Mouse (Mus musculus): ENCODE data around the gene Ubap1l. TPM values are rescaled to one million over a fixed set of nuclear protein-coding genes. Genes with fewer than 3 reads are reported as not detected.
A peak's percentile ranks its signal among the peaks of the same experiment; 100 is the strongest.

Gene Ubap1l
- polyA plus RNA-seq, 1 experiment from 2014 or later, result 0.08 TPM

DNA sequence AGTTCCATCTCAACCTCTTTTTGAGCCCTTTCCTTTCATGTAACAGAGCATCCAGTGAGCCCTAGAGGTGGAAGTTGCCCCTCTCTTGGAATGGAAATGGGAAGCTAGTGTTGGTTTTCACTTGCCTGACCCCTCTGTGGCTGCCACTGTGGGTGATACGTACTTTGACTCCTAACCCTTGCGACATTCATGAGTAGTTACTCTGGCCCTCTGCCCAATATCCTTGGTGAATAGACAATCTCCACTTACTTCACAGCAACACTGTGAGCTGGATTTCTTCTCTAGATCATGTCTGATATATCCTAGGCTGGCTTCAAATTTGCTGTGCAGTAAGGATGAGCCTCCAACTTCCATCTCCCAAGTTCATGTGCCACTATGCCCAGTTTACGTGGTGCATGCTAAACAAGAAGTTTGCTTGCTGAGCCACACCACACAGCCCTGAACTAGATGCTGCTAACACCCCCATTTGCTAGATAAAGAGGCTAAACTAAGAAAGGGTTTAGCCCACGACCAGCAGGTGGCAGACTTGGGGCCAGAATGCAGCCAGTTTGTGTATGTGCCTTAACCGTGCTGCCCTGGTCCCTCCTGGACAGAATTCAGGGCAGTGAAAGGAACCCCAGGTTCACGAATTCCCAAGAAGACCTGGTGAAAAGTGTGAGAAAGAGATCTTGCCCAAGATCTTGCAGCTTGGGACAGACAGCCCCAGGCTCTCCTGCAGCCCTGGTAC lies 32.0 kb downstream of the Ubap1l start:
- Histone ChIP-seq H3K9me3 (replicated peaks; ENCODE audit: low read length) (no peaks in the 10 kb centered on the region), H3K4me2 (ENCODE audit: low read length) (no peak overlapping the region), H3K36me3 (ENCODE audit: insufficient read depth, low read length) (no peaks in the 10 kb centered on the region), H3K4me1 (replicated peaks; ENCODE audit: insufficient read depth, low read length) (no peaks in the 10 kb centered on the region), H3K4me3 (replicated peaks; ENCODE audit: low read depth, low read length) (no peak overlapping the region), H3K27ac (no peak overlapping the region), H3K9ac (ENCODE audit: low read depth, low read length) (no peak overlapping the region), H3K27me3 (ENCODE audit: insufficient read depth, low read length) (peaks cover 8% of the 10 kb centered on the region; the same call in 1 of the 2 replicates)
- WGBS, result 20% methylated on average over 6 of the region's 6 CpGs
- DNase-seq (ENCODE audit: low spot score) (peak; percentile 80), ATAC-seq (replicated peaks; ENCODE audit: low FRiP score, low read depth) (0 out of 2 replicates have a peak, but pooled peaks have one; percentile 23)
- peak; percentile 89 for TF ChIP-seq CTCF (IDR thresholded peaks at IDR 0.05; ENCODE audit: low read depth)

DNA sequence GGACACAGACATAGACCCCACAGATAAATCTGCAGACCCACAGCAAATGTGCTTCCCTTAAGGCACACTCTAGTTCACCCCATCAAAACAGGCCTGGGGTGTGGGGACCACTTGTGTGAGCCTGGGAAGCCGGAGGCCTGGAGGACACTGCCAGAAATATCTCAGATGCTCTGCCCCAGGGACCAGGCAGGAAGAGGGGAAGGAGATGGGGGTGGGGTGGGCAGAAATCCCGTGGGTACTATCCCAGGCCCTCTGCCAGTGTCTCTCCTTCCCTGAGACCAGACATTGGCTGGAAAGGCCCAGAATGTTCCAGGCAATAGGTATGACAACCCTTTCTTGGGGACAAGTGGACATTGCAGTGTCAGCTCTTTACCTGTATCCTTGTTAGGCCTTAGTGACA lies 32.8 kb downstream of the Ubap1l start:
- WGBS, result 42% methylated on average over 2 of the region's 2 CpGs
- Histone ChIP-seq H3K4me2 (ENCODE audit: low read length) (no peak overlapping the region), H3K36me3 (ENCODE audit: insufficient read depth, low read length) (no peaks in the 10 kb centered on the region), H3K27me3 (ENCODE audit: insufficient read depth, low read length) (peaks cover 8% of the 10 kb centered on the region; the same call in 1 of the 2 replicates), H3K27ac (no peak overlapping the region), H3K9me3 (replicated peaks; ENCODE audit: low read length) (no peaks in the 10 kb centered on the region), H3K4me3 (replicated peaks; ENCODE audit: low read depth, low read length) (no peak overlapping the region), H3K9ac (ENCODE audit: low read depth, low read length) (no peak overlapping the region), H3K4me1 (replicated peaks; ENCODE audit: insufficient read depth, low read length) (no peaks in the 10 kb centered on the region; the same call in 1 of the 2 replicates)
- ATAC-seq (replicated peaks; ENCODE audit: low FRiP score, low read depth), result no peak
- no peak for TF ChIP-seq CTCF (IDR thresholded peaks at IDR 0.05; ENCODE audit: low read depth)
- DNase-seq (ENCODE audit: low spot score), result no peak

GRCm38 (mm10) chr9:65394360-65394759 lies 33.5 kb downstream of the Ubap1l start:
- no peaks in the 10 kb centered on the region for H3K9me3 ChIP-seq (replicated peaks; ENCODE audit: low read length)
- 53% methylated on average over 2 of the region's 2 CpGs for WGBS
- no peaks in the 10 kb centered on the region for H3K36me3 ChIP-seq (ENCODE audit: insufficient read depth, low read length)
- TF ChIP-seq CTCF (IDR thresholded peaks at IDR 0.05; ENCODE audit: low read depth), result no peak
- no peaks in the 10 kb centered on the region; the same call in 1 of the 2 replicates for H3K4me1 ChIP-seq (replicated peaks; ENCODE audit: insufficient read depth, low read length)
- no peak for ATAC-seq (replicated peaks; ENCODE audit: low FRiP score, low read depth)
- DNase-seq (ENCODE audit: low spot score), result no peak
- H3K27ac ChIP-seq, result no peak overlapping the region
- H3K9ac ChIP-seq (ENCODE audit: low read depth, low read length), result no peak overlapping the region
- no peak overlapping the region for H3K4me3 ChIP-seq (replicated peaks; ENCODE audit: low read depth, low read length)
- no peak overlapping the region for H3K4me2 ChIP-seq (ENCODE audit: low read length)
- peaks cover 8% of the 10 kb centered on the region; the same call in 1 of the 2 replicates for H3K27me3 ChIP-seq (ENCODE audit: insufficient read depth, low read length)

DNA sequence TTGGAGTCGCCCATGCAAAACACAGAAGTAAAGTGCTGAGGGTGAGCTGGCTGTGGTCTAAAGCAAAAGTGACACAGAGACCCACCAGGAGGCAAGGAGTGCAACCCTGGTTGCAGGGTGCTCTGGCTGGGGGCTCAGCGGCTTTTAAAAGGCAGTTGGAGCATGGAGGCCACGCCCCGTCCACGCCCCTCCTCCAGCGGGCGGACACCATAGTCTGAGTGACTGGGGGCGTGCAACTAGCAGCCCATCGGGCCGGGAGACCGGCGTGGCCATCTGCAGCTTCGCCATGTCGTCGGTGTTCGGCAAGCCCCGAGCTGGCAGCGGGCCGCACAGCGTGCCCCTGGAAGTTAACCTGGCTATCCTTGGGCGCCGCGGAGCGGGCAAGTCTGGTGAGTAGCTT lies 37.4 kb downstream of the Ubap1l start, which contains the start of gene Rasl12:
Gene Rasl12, plus strand, starts transcription at position 228 of the 400 bp plus-strand sequence.
- Histone ChIP-seq H3K4me2 (ENCODE audit: low read length) (peak within 1 kb of the TSS; percentile 76), H3K9me3 (replicated peaks; ENCODE audit: low read length) (no peaks in the 10 kb centered on the region), H3K4me1 (replicated peaks; ENCODE audit: insufficient read depth, low read length) (no peaks in the 10 kb centered on the region; the same call in 1 of the 2 replicates), H3K27ac (no peak within 1 kb of the TSS), H3K27me3 (ENCODE audit: insufficient read depth, low read length) (no peaks in the 10 kb centered on the region), H3K4me3 (replicated peaks; ENCODE audit: low read depth, low read length) (peak within 1 kb of the TSS; percentile 44), H3K36me3 (ENCODE audit: insufficient read depth, low read length) (no peaks in the 10 kb centered on the region), H3K9ac (ENCODE audit: low read depth, low read length) (peak within 1 kb of the TSS; percentile 55)
- ATAC-seq (replicated peaks; ENCODE audit: low FRiP score, low read depth) (peak; percentile 68; the same call in 1 of the 2 replicates), DNase-seq (ENCODE audit: low spot score) (peak; percentile 76)
- no peak for TF ChIP-seq CTCF (IDR thresholded peaks at IDR 0.05; ENCODE audit: low read depth)
- WGBS, result under 1% methylated on average over 24 of the region's 24 CpGs

DNA sequence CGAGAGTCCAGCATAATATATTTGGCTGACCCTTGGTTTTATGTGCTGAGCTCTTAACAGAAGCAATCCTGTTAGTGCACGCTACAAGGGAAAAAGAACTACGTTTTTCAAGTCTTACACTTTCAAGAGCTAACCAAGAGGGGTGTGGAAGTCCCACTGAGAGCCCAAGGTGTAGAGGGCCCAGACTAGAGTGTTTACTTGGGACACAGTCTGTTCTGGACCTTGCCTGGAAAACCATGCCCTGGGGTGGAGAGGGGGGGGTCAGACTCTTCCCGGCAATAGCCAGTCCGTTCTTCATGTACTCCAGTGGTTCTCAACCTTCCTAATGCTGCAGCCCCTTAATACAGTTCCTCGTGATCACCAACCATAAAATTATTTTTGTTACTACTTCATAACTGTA lies 39.1 kb downstream of the Ubap1l start:
- Histone ChIP-seq H3K4me2 (ENCODE audit: low read length) (no peak overlapping the region), H3K9ac (ENCODE audit: low read depth, low read length) (no peak overlapping the region), H3K4me3 (replicated peaks; ENCODE audit: low read depth, low read length) (no peak overlapping the region), H3K4me1 (replicated peaks; ENCODE audit: insufficient read depth, low read length) (no peaks in the 10 kb centered on the region; the same call in 1 of the 2 replicates), H3K36me3 (ENCODE audit: insufficient read depth, low read length) (no peaks in the 10 kb centered on the region), H3K9me3 (replicated peaks; ENCODE audit: low read length) (no peaks in the 10 kb centered on the region), H3K27me3 (ENCODE audit: insufficient read depth, low read length) (no peaks in the 10 kb centered on the region), H3K27ac (no peak overlapping the region)
- no peak for TF ChIP-seq CTCF (IDR thresholded peaks at IDR 0.05; ENCODE audit: low read depth)
- no peak for ATAC-seq (replicated peaks; ENCODE audit: low FRiP score, low read depth)
- WGBS, result 78% methylated on average over 6 of the region's 6 CpGs
- DNase-seq (ENCODE audit: low spot score), result no peak

DNA sequence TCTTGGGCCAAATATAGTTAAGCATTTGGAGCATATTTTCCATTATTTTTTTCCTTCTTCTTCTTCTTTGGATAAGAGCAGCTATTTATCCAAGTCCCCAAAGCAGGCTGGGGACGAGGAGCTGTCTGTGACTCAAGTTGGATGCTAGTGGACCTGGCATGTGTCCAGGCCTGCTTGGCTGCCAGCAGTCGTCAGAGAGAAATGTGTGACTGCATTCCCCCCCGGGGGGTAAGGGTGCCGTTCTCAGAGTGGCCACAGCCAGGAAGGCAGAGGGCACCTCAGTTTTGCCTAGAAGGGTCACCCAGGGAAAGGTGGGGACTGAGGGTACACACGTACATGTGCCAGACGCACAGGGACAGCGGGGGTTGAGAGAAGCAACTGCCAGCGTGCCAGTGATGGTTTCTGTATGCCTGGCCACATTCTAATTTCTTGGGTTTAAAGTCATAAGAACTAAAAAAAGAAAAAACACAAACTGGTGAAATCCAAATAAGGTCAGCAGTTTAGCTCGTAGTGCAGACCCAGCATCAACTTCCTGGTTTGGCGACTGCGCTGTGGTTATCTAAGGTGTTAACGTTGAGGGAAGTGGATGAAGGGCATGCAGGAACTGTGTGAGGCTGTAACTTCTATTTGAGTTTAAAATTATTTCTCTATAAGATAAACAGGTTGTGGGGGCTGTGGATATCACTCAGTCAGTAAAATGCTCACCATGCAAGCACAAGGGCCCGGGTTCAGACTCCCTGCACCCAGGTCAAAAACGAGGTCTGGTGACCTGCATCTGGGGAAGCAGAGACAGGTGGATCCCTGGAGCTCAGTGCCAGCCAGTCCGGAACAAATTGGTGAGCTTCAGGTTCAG lies 43.7 kb downstream of the Ubap1l start:
- H3K4me3 ChIP-seq (replicated peaks; ENCODE audit: low read depth, low read length), result no peak overlapping the region
- 0 out of 2 replicates have a peak overlapping the region, but pooled peaks have one; percentile 31 for H3K9ac ChIP-seq (ENCODE audit: low read depth, low read length)
- no peaks in the 10 kb centered on the region for H3K4me1 ChIP-seq (replicated peaks; ENCODE audit: insufficient read depth, low read length)
- H3K27me3 ChIP-seq (ENCODE audit: insufficient read depth, low read length), result no peaks in the 10 kb centered on the region
- 67% methylated on average over 15 of the region's 15 CpGs for WGBS
- no peaks in the 10 kb centered on the region for H3K36me3 ChIP-seq (ENCODE audit: insufficient read depth, low read length)
- no peak for ATAC-seq (replicated peaks; ENCODE audit: low FRiP score, low read depth)
- DNase-seq (ENCODE audit: low spot score), result no peak
- no peaks in the 10 kb centered on the region for H3K9me3 ChIP-seq (replicated peaks; ENCODE audit: low read length)
- H3K4me2 ChIP-seq (ENCODE audit: low read length), result no peak overlapping the region
- H3K27ac ChIP-seq, result no peak overlapping the region
- no peak for TF ChIP-seq CTCF (IDR thresholded peaks at IDR 0.05; ENCODE audit: low read depth)
